In the genomic region with DNA sequence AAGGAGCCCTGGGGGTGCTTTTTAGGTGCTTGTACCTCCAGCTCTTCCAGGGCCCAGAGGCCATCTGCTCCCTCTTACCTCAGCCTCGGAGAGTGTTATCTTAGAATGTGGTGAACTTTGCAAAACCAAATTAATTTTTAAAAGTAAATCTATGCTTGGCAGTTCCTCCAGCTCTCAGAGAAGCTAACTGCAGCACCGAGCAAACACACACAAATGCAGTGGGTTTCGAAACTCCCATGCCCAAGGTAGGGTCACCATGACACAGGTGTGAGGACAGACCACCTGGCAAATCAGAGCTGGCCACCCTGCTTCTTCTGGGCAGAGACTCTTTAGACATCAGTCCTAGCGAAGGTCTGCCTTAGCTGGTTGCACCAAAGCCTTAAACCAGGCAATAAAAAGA, we compare ENCODE assay signal across 34 mouse cellular contexts. TPM values are rescaled to one million over a fixed set of nuclear protein-coding genes. Genes with fewer than 3 reads are reported as not detected.
"Had no signal": no experiment of that assay in that cellular context is flagged by ENCODE, and none has a peak within 500 bp of the region (broad histone marks: within the 10 kb centered on the region; RNA-seq: fewer than 3 reads in every experiment).

No protein-coding gene starts in this region.

- ATAC-seq: forebrain, embryonic 13.5 days; forebrain, embryonic 14.5 days; forebrain, embryonic 15.5 days; forebrain, embryonic 16.5 days; forebrain, postnatal 0 days had no signal

- H3K27ac ChIP-seq: embryonic facial prominence, embryonic 10.5 days; embryonic facial prominence, embryonic 12.5 days; embryonic facial prominence, embryonic 13.5 days; embryonic facial prominence, embryonic 15.5 days; forebrain, embryonic 10.5 days; forebrain, embryonic 12.5 days; forebrain, embryonic 13.5 days; forebrain, embryonic 15.5 days; gastrocnemius, adult 2 months; heart, adult 2 months had no signal

- H3K4me3 ChIP-seq: embryonic facial prominence, embryonic 10.5 days; embryonic facial prominence, embryonic 12.5 days; embryonic facial prominence, embryonic 13.5 days; embryonic facial prominence, embryonic 15.5 days; erythroblast, embryonic 14.5 days; forebrain, embryonic 10.5 days; forebrain, embryonic 12.5 days; forebrain, embryonic 13.5 days; forebrain, embryonic 15.5 days; gastrocnemius, adult 2 months; heart, adult 2 months had no signal

- H3K36me3 ChIP-seq: embryonic facial prominence, embryonic 10.5 days; embryonic facial prominence, embryonic 12.5 days; embryonic facial prominence, embryonic 13.5 days; embryonic facial prominence, embryonic 15.5 days; forebrain, embryonic 10.5 days; forebrain, embryonic 12.5 days; forebrain, embryonic 15.5 days had no signal

- H3K9me3 ChIP-seq: embryonic facial prominence, embryonic 15.5 days had no signal

- H3K4me2 ChIP-seq: embryonic facial prominence, embryonic 12.5 days; embryonic facial prominence, embryonic 13.5 days; embryonic facial prominence, embryonic 15.5 days; forebrain, embryonic 12.5 days; forebrain, embryonic 13.5 days; forebrain, embryonic 15.5 days had no signal

- H3K4me1 ChIP-seq: embryonic facial prominence, embryonic 10.5 days; embryonic facial prominence, embryonic 12.5 days; embryonic facial prominence, embryonic 13.5 days; embryonic facial prominence, embryonic 15.5 days; forebrain, embryonic 10.5 days; forebrain, embryonic 12.5 days; forebrain, embryonic 13.5 days; forebrain, embryonic 15.5 days had no signal

- DNase-seq: cerebellum, adult 8-10 months; cerebellum, adult 9-10 months; cerebellum, adult 9-11 months; cerebellum, postnatal 10 days; cerebellum, postnatal 14 days; cerebellum, postnatal 25 days; cerebellum, postnatal 36 days; embryo, embryonic 11 days; forebrain, postnatal 0 days; gastrocnemius, adult 2 months; gastrocnemius, postnatal 10 days; gastrocnemius, postnatal 14 days; gastrocnemius, postnatal 25 days; gastrocnemius, postnatal 36 days; heart, adult 18-20 months; heart, adult 2 months had no signal

- H3K9ac ChIP-seq: embryonic facial prominence, embryonic 12.5 days; embryonic facial prominence, embryonic 13.5 days; embryonic facial prominence, embryonic 15.5 days; forebrain, embryonic 12.5 days; forebrain, embryonic 13.5 days; forebrain, embryonic 15.5 days; forebrain, postnatal 0 days had no signal

RNA-seq across cellular contexts. Expression of gene Marveld3, which starts 10.9 kb away (rescaled TPM):
- total RNA-seq: common myeloid progenitor, adult 5-6 weeks; gastrocnemius, adult 18-20 months; gastrocnemius, adult 2 months; gastrocnemius, adult 8-10 months; gastrocnemius, postnatal 25 days; gastrocnemius, postnatal 36 days; granulocyte monocyte progenitor cell, adult 5-6 weeks had no signal
- polyA plus RNA-seq: erythroblast, embryonic 14.5 days had no signal

RNA-seq across cellular contexts. Expression of gene Tat, which starts 17.3 kb away (rescaled TPM):
- total RNA-seq: common myeloid progenitor, adult 5-6 weeks; forebrain, postnatal 0 days; gastrocnemius, adult 2 months; gastrocnemius, postnatal 10 days; gastrocnemius, postnatal 14 days; gastrocnemius, postnatal 25 days; gastrocnemius, postnatal 36 days; granulocyte monocyte progenitor cell, adult 5-6 weeks had no signal
- polyA plus RNA-seq: cortical plate, adult 2 months; embryonic facial prominence, embryonic 10.5 days; embryonic facial prominence, embryonic 11.5 days; embryonic facial prominence, embryonic 12.5 days; embryonic facial prominence, embryonic 13.5 days; erythroblast, embryonic 14.5 days; forebrain, embryonic 10.5 days; forebrain, embryonic 11.5 days; forebrain, embryonic 12.5 days; forebrain, embryonic 13.5 days; forebrain, embryonic 14.5 days; forebrain, embryonic 15.5 days; forebrain, embryonic 16.5 days; forebrain, postnatal 0 days had no signal
